Mouse (Mus musculus): ENCODE measurements around the gene 1810037I17Rik.
"Not testable (repeated sequence)": the region's sequence is repeated elsewhere in the genome, so short reads cannot be mapped to it uniquely, and the experiment has no call there.

The 1810037I17Rik gene

GRCm38 (mm10) chr3:122932466-122932865 lies 8.5 kb downstream of the 1810037I17Rik start:
- DNase-seq (ENCODE audit: low spot score in 2 of 2): no peak

- DNase-seq (ENCODE audit: low spot score in 2 of 2): not testable (repeated sequence)
These were observed 13.2 kb downstream of the 1810037I17Rik start for GRCm38 (mm10) chr3:122937176-122937575.

GRCm38 (mm10) chr3:122939215-122939614 lies 15.2 kb downstream of the 1810037I17Rik start:
- DNase-seq (ENCODE audit: low spot score in 2 of 2): peak in 1 of 2 experiments; percentile 30

- no peak for DNase-seq (ENCODE audit: low spot score in 2 of 2)
These were observed 19.4 kb downstream of the 1810037I17Rik start for GRCm38 (mm10) chr3:122943387-122943890.

- no peak for DNase-seq (ENCODE audit: low spot score in 2 of 2)
These were observed 26.1 kb downstream of the 1810037I17Rik start for GRCm38 (mm10) chr3:122950129-122950528.

- no peak for DNase-seq (ENCODE audit: low spot score in 2 of 2)
These were observed 40.3 kb downstream of the 1810037I17Rik start for GRCm38 (mm10) chr3:122964301-122964700.

GRCm38 (mm10) chr3:122968391-122968790 lies 44.4 kb downstream of the 1810037I17Rik start:
- no peak for DNase-seq (ENCODE audit: low spot score in 2 of 2)

GRCm38 (mm10) chr3:122972126-122972822 lies 48.3 kb downstream of the 1810037I17Rik start:
- DNase-seq (ENCODE audit: low spot score in 2 of 2): no peak

GRCm38 (mm10) chr3:122974833-122975232 lies 50.8 kb downstream of the 1810037I17Rik start:
- no peak for DNase-seq (ENCODE audit: low spot score in 2 of 2)

GRCm38 (mm10) chr3:122975363-122975762 lies 51.4 kb downstream of the 1810037I17Rik start:
- DNase-seq (ENCODE audit: low spot score in 2 of 2): no peak

All from thymus, postnatal 10 days (tissue).